Mouse (Mus musculus) midbrain, embryonic 16.5 days (tissue): ENCODE data around the gene Hoxa6. TPM values are rescaled to one million over a fixed set of nuclear protein-coding genes. Genes with fewer than 3 reads are reported as not detected.

Experiments used
- ATAC-seq: fragments of 200-750 bp; cut with Nextera tagmentation; 2 replicates; pipeline ENCODE4 v1.8.0; 2017; ENCODE audit warnings: moderate TSS enrichment
- H3K27ac ChIP-seq: fragments of 300-500 bp; sonication (generic); 2 replicates; pipeline ENCODE4 v1.5.1; 2014; ENCODE audit warnings: mild to moderate bottlenecking, low read length, mixed read lengths
- H3K27me3 ChIP-seq: fragments of 300-500 bp; sonication (generic); 2 replicates; pipeline ENCODE4 v1.6.1; 2014; ENCODE audit warnings: low read depth, low read length, mixed read lengths; ENCODE audit not compliant: control insufficient read depth, insufficient read depth
- H3K36me3 ChIP-seq: fragments of 300-500 bp; sonication (generic); 2 replicates; pipeline ENCODE4 v1.6.1; 2014; ENCODE audit warnings: mild to moderate bottlenecking, low read length, moderate library complexity, mixed read lengths; ENCODE audit not compliant: control insufficient read depth, insufficient read depth
- H3K4me1 ChIP-seq: fragments of 300-500 bp; sonication (generic); 2 replicates; pipeline ENCODE4 v1.6.1; 2014; ENCODE audit warnings: mild to moderate bottlenecking, low read length, mixed read lengths; ENCODE audit not compliant: control insufficient read depth, insufficient read depth
- H3K4me2 ChIP-seq: fragments of 300-500 bp; sonication (generic); 2 replicates; pipeline ENCODE4 v1.6.1; 2014; ENCODE audit warnings: mild to moderate bottlenecking, low read length, mixed read lengths
- H3K4me3 ChIP-seq: fragments of 300-500 bp; sonication (generic); 2 replicates; pipeline ENCODE4 v1.5.1; 2014; ENCODE audit warnings: low read depth, mild to moderate bottlenecking, low read length, moderate library complexity, mixed read lengths
- H3K9ac ChIP-seq: fragments of 300-500 bp; sonication (generic); 2 replicates; pipeline ENCODE4 v1.6.1; 2014; ENCODE audit warnings: low read depth, low read length, mixed read lengths
- H3K9me3 ChIP-seq: fragments of 300-500 bp; sonication (generic); replicated peaks from 2 replicates; pipeline ENCODE4 v1.6.1; 2014; ENCODE audit warnings: mild to moderate bottlenecking, low read length, mixed read lengths; ENCODE audit not compliant: control insufficient read depth, poor library complexity, severe bottlenecking
- WGBS: fragments of 180-500 bp; shearing (Covaris S2); extraction: QIAGEN DNeasy Blood & Tissue Kit; methylation state at CpG from one replicate; pipeline ENCODE4 v1.1.7; 2014; 5-methylcytosine and 5-hydroxymethylcytosine counted together
- polyA plus RNA-seq: library from polyadenylated mRNA; unstranded; fragments of >200 nt; fragmentation: Nextera tagmentation; extraction: Ambion mirVana; gene quantifications from 2 replicates; pipeline ENCODE4 v1.2.1, GENCODE M21; 2015

Hoxa6 gene
- polyA plus RNA-seq, 1 experiment from 2014 or later: not detected

- Histone ChIP-seq H3K27me3 (peaks cover 84% of the 10 kb centered on the region), H3K27ac (no peak overlapping the region), H3K9ac (no peak overlapping the region), H3K4me1 (peaks cover 10% of the 10 kb centered on the region), H3K4me3 (no peak overlapping the region), H3K36me3 (no peaks in the 10 kb centered on the region), H3K4me2 (no peak overlapping the region), H3K9me3 (no peaks in the 10 kb centered on the region)
- 5% methylated on average over 8 of the region's 8 CpGs for WGBS
- no peak for ATAC-seq
Measured at GRCm38 (mm10) chr6:52161336-52162092, 47.0 kb downstream of the Hoxa6 start.

- Histone ChIP-seq H3K9me3 (no peaks in the 10 kb centered on the region), H3K27ac (no peak overlapping the region), H3K36me3 (no peaks in the 10 kb centered on the region), H3K4me1 (peaks cover 10% of the 10 kb centered on the region), H3K4me2 (no peak overlapping the region), H3K9ac (no peak overlapping the region), H3K27me3 (peaks cover 88% of the 10 kb centered on the region), H3K4me3 (no peak overlapping the region)
- 2% methylated on average over 30 of the region's 30 CpGs for WGBS
- no peak for ATAC-seq
Measured at GRCm38 (mm10) chr6:52160511-52161335, 47.8 kb downstream of the Hoxa6 start.

GRCm38 (mm10) chr6:52159979-52160378 lies 48.5 kb downstream of the Hoxa6 start:
- no peak overlapping the region for H3K4me3 ChIP-seq
- WGBS: 1% methylated on average over 9 of the region's 9 CpGs
- no peak overlapping the region for H3K9ac ChIP-seq

GRCm38 (mm10) chr6:52159164-52159761 lies 49.3 kb downstream of the Hoxa6 start:
- no peak overlapping the region for H3K4me3 ChIP-seq
- no peak overlapping the region for H3K27ac ChIP-seq
- H3K27me3 ChIP-seq: peaks cover 94% of the 10 kb centered on the region
- WGBS: 6% methylated on average over 12 of the region's 12 CpGs
- ATAC-seq: no peak
- peaks cover 10% of the 10 kb centered on the region for H3K4me1 ChIP-seq
- H3K36me3 ChIP-seq: no peaks in the 10 kb centered on the region
- H3K9me3 ChIP-seq: no peaks in the 10 kb centered on the region
- no peak overlapping the region for H3K9ac ChIP-seq
- H3K4me2 ChIP-seq: peak overlapping the region; percentile 78; the same call in 1 of the 2 replicates

More at GRCm38 (mm10) chr6:52159979-52160378, 48.5 kb downstream of the Hoxa6 start:
- H3K4me2 ChIP-seq: no peak overlapping the region
- no peak overlapping the region for H3K27ac ChIP-seq
- no peaks in the 10 kb centered on the region for H3K36me3 ChIP-seq
- H3K4me1 ChIP-seq: peaks cover 10% of the 10 kb centered on the region
- peaks cover 90% of the 10 kb centered on the region for H3K27me3 ChIP-seq
- ATAC-seq: no peak
- no peaks in the 10 kb centered on the region for H3K9me3 ChIP-seq

GRCm38 (mm10) chr6:52158276-52159051 lies 50.1 kb downstream of the Hoxa6 start, which contains the start of gene Hoxa1:
Gene Hoxa1, minus strand, starts transcription at chr6:52158317.
- H3K36me3 ChIP-seq: no peaks in the 10 kb centered on the region
- H3K9me3 ChIP-seq: no peaks in the 10 kb centered on the region
- H3K4me3 ChIP-seq: peak within 1 kb of the TSS; percentile 43
- H3K27ac ChIP-seq: no peak within 1 kb of the TSS
- WGBS: under 1% methylated on average over 53 of the region's 55 CpGs
- peaks cover 10% of the 10 kb centered on the region for H3K4me1 ChIP-seq
- peak; percentile 54; the same call in 1 of the 2 replicates for ATAC-seq
- H3K4me2 ChIP-seq: peak within 1 kb of the TSS; percentile 78
- peak within 1 kb of the TSS; percentile 41; the same call in 1 of the 2 replicates for H3K9ac ChIP-seq
- peaks cover 91% of the 10 kb centered on the region for H3K27me3 ChIP-seq

GRCm38 (mm10) chr6:52157466-52158275 lies 50.9 kb downstream of the Hoxa6 start:
- ATAC-seq: no peak; the same call in 1 of the 2 replicates
- Histone ChIP-seq H3K4me1 (peaks cover 10% of the 10 kb centered on the region), H3K36me3 (no peaks in the 10 kb centered on the region), H3K27ac (no peak overlapping the region), H3K9ac (0 out of 2 replicates have a peak overlapping the region, but pooled peaks have one; percentile 41), H3K4me3 (peak overlapping the region; percentile 43), H3K27me3 (peaks cover 91% of the 10 kb centered on the region), H3K4me2 (peak overlapping the region; percentile 78), H3K9me3 (no peaks in the 10 kb centered on the region)
- 2% methylated on average over 32 of the region's 32 CpGs for WGBS

- H3K4me1 ChIP-seq: peaks cover 10% of the 10 kb centered on the region
- no peak overlapping the region for H3K4me2 ChIP-seq
- no peak for ATAC-seq
- no peak overlapping the region for H3K27ac ChIP-seq
- no peaks in the 10 kb centered on the region for H3K9me3 ChIP-seq
- no peaks in the 10 kb centered on the region for H3K36me3 ChIP-seq
- no peak overlapping the region for H3K4me3 ChIP-seq
- H3K9ac ChIP-seq: no peak overlapping the region
- WGBS: 2% methylated on average over 20 of the region's 20 CpGs
- H3K27me3 ChIP-seq: peaks cover 91% of the 10 kb centered on the region
Measured at GRCm38 (mm10) chr6:52156551-52157200, 51.8 kb downstream of the Hoxa6 start.
